Mouse (Mus musculus) cerebellum, adult 2 months (tissue): ENCODE measurements at regions not wholly inside any gene's neighbourhood (a gene's known extent, or its start where the extent isn't known, plus 50 kb on each side); places are given as distances from the start of the nearest gene placed in this dataset.

Experiments used
- CTCF ChIP-seq: fragments of 200-500 bp; IDR thresholded peaks from 2 replicates; pipeline ENCODE4 v1.5.1; 2011; ENCODE audit warnings: low read depth, mild to moderate bottlenecking, control low read depth, low read length, moderate library complexity, borderline replicate concordance; ENCODE audit not compliant: insufficient read depth
- POLR2A ChIP-seq: fragments of 200-500 bp; IDR thresholded peaks from 2 replicates; pipeline ENCODE4 v1.6.1; 2011; ENCODE audit warnings: low read length, control low read depth, borderline replicate concordance; ENCODE audit not compliant: insufficient read depth

DNA sequence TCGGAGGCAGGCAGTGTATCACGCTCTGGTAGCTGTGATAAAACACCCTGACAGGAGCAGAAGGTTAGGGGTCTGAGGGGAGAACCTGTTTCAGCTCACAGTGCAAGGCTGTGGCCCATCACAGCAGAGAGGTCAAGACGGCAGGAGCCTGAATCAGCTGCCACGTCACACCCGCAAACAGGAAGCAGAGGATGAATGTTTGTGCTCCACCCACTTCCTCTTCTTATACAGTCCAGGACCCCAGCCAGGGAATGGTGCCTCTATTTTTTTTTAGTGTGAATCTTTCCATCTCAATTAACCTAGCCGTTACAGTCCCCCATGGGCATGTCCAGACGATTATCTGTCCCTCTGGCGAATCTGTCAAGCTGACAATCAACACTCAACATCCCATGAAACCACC lies 143.8 kb upstream of the Azi2 start:
- TF ChIP-seq CTCF, result no peak
- no peak for TF ChIP-seq POLR2A
